Mouse (Mus musculus): ENCODE measurements around the gene AC109138.7.

DNA sequence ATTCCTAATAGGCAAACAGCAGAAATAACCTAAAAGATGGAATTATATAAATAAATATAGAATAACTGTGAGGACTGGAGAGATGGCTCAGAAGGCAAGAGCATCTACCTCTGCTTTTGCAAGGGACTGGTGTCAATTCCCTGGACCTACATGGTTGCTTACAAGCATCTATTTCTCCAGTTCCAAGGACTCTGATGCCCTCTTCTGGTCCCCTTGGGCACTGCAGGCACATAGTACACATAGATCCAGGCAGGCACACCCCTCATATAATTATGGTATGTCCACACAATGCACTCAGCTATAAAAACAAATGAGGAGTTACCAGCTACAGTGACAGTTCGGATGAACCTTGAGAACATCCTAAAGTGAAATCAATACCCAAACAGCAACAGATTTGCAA, 65.3 kb downstream of the AC109138.7 start:
- peak; percentile 21; the same call in 1 of the 2 replicates for TF ChIP-seq CTCF (IDR thresholded peaks at IDR 0.05; ENCODE audit: extremely low read depth, insufficient read depth, low read length)
- no peak for TF ChIP-seq POLR2A (IDR thresholded peaks at IDR 0.05; ENCODE audit: extremely low read depth, insufficient read depth, low read length)

Data from cortical plate, adult 2 months (tissue).